Mouse (Mus musculus): ENCODE measurements at regions not wholly inside any gene's neighbourhood (a gene's known extent, or its start where the extent isn't known, plus 50 kb on each side); places are given as distances from the start of the nearest gene placed in this dataset.

DNA sequence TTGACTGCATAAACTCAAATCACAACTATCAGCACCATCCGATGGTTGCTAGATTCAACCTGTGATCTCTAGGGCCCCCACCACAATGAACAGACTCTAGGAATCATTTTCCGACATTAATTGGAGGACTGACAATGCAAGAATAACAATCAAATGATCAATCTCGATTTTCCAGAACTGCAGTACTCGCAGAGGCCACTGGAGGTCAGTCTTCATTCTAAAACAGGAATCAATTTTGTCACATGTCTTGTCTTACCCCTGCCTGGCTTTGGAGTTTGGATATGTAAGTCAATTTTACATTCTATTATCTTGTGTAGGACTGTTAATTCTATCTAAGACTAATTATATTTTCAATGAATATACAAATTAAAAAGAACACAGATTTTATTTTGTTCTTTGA lies 1167.2 kb upstream of the Celf2 start:
- no peak for TF ChIP-seq CTCF (IDR thresholded peaks at IDR 0.05; ENCODE audit: borderline replicate concordance, control insufficient read depth, extremely low read depth, insufficient read depth, low read length, poor library complexity)
- TF ChIP-seq POLR2A (IDR thresholded peaks at IDR 0.05; ENCODE audit: control insufficient read depth, extremely low read depth, insufficient read depth, low read length, poor library complexity) = no peak

All from thymus, adult 2 months (tissue).